Mouse (Mus musculus) cerebellum, postnatal 25 days (tissue): ENCODE results near the gene Pigc.

Experiments
- DNase-seq, 2 experiments: peaks; one replicate each; pipeline ENCODE4 v3.0.0; 2021; ENCODE audit warnings: mixed read lengths in 2 of 2

Gene Pigc

GRCm38 (mm10) chr1:162008631-162009067, 39.7 kb downstream of the Pigc start:
- DNase-seq, result no peak

DNA sequence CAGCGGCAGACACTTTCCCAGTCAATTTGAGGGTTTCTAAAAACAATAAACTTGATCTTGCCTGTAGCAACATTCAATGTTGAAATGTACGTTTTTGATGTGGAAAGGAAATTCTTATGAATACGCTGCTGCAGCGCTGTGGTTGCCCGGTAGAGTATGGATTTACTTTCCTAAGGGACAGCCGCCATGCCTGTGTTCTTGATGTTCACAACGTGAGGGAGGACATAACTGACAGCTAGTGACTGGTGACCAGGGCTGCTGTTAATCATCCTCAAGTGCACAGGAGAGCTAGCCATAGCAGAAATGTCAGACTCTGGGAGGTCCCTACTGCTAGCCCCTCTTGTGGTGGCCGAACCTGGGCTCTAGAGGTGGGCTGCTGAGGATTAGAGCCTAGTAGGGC, 40.1 kb downstream of the Pigc start:
- DNase-seq, result no peak

DNA sequence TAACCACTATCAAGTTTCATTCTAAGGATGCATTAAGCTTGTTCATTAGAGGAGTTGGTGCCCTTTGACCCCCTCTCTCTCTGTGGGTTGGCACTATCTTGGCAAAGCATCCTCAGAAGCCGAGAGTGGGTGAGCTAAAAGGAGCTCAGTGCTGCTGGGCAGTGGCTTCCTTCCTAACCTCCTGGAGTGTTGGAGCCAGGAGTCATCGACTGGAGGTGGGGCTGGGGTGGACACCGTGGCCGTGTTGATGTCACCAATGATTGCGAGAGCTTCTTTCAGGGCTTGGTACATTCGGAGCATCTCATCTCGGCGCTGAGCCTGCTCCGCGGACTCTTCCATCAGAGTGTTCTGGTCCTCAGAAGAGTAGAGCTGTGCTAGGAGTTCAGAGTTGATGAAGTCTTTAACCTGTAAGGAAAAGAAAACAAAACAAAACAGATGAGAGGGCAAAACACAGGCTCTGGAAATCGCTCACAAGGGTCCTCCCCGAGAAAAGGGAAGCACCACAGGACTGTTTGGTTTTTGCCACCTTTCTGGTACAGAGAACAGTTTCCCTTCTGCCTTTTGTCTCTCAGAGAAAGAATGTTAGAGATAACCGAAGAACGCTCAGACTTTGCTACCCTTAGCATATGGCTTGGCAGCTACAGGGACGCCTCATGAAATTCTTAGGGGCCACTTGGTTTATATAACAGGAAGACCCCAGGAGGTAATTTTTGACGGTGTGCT, 42.7 kb downstream of the Pigc start:
- DNase-seq, result no peak

GRCm38 (mm10) chr1:162013561-162013960, 44.6 kb downstream of the Pigc start:
- DNase-seq, result no peak

GRCm38 (mm10) chr1:162015247-162015862, 46.4 kb downstream of the Pigc start:
- no peak for DNase-seq

GRCm38 (mm10) chr1:162016982-162017381, 48.0 kb downstream of the Pigc start:
- no peak for DNase-seq

- no peak for DNase-seq
Measured at GRCm38 (mm10) chr1:162017975-162018600, 49.1 kb downstream of the Pigc start.

DNA sequence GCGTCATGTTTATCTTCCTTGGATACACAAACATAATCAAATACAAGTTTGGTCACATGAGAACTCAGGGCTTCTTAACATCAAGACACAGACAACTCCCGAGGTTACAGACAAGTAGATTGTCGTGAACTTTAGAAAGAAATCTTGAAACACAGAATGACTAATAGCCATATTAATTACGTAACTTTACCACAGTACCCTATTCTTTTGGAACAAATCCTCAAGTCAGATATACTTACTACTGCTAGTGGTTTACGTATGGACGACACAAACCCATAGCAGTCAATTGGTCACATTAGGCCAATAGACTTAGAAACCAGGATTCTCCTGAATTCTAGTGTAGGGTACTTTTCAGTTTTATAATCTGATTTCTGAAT, 49.6 kb downstream of the Pigc start:
- DNase-seq, result no peak

DNA sequence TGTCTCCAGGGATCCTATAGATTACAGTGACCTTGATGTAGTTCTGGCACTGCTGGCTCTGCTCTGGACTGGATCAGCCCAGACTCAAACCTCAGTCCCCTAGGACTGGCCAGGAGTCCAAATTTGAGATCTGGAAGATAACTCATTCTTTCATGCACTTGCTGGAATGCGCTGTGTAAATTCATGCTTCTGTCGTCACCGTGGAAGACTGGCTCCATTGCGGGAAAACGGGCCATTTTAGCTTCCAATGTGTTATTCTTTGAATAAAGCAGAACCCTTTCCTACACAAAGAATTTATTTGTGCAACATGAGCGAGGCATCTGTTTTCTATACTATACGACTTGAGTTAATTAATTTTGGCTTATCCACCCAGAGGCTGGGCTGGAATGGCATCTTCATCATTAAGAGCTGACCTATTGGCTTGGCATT, 51.3 kb downstream of the Pigc start:
- DNase-seq, result no peak

GRCm38 (mm10) chr1:162020766-162021165, 51.8 kb downstream of the Pigc start:
- DNase-seq, result no peak
